Mouse (Mus musculus) mouse embryonic stem cell (cell line): Measurements from ENCODE around the gene Bcar3.

ENCODE experiments used
- in situ Hi-C, 2 experiments: fragments of 300-500 bp; cut with MboI; formaldehyde crosslinking; loops; 1 replicate in 1 of 2; 3 replicates in 1 of 2; pipeline ENCODE4 v1.14.3; 2019 to 2020; ENCODE audit warnings: low sequenced_read_pairs in 2 of 2, low pct_unique_long_range_greater_than_20kb in 1 of 2, mixed read lengths in 1 of 2; ENCODE audit not compliant: unreplicated experiment in 1 of 2

Bcar3 gene

DNA sequence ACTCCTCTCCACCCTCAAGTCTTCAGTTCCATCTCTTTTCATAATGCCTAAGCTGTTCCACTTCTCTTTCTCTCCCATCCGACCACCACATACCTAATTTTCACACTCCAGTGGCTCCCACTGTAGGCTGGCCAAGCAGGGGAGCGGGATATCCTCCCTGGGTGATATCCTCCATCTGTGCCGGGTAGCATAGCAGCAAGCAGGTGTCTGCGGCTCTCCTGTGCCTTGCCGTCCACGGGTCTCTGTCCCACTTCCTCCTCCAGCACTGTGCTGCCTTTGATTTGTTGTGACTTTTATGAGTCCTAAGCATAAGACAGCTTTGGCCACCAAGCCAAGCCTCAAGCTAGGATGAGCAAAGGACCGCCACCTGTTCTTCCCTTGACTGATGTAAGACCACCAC, 103.5 kb downstream of the Bcar3 start:
- in situ Hi-C loops, result no loop called here

DNA sequence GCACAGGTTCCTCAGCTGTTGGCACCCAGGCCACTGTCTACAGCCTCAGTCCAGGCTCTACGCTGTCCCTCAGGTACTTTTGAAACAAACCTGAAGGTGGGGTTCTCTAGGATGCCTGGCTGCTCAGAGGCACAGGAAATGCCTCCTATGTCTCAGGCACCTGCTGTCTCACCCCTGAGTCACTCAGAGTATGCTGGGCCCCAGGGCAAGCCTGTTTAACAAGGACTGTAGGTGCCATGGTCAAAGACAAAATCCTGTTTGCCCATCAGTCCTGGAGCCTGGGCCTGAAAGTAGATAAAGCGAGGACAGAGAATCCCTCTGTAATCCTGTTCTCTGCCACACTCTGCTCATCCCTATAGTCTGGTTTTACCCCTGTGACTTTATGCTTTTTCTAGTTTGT, 107.1 kb downstream of the Bcar3 start:
- in situ Hi-C loops, result no loop called here

GRCm38 (mm10) chr3:122402143-122402542, 108.2 kb downstream of the Bcar3 start:
- in situ Hi-C loops, result no loop called here

GRCm38 (mm10) chr3:122403860-122404557, 110.1 kb downstream of the Bcar3 start:
- in situ Hi-C loops, result no loop called here

DNA sequence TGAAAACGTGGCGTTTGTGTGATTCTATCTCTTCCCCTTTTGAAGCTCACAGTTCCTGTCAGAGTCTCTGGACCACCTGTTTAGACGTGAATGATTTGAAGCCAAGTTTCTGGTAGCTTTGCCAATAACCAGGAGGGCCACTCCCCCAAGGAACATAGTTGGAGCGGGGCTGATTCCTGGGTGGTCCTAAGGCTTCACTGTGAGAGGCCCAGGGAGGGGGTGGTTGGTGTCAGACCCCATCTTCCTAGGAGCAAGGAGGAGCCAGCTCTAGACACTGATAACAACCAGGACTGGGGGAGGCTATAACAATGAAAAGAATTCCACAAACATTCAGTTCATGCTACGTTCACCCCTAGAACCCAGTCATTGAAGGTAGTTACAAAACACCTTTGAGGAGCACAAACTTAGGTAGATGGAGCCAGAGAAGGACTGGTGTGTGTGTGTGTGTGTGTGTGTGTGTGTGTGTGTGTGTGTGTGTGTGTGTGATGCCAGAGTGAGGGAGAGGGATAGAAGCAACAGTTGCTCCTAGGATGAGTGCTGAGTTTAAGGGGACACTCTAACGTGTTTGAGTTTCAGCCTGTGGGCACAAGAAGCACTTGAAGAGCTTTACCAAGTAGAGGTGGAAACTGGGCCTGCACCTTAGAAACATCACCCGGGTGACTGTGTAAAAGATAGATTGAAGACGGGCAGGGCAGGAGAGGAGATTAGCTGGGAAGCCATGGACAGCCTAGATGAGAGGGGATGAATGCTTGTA, 111.4 kb downstream of the Bcar3 start:
- in situ Hi-C loops, result no loop called here

DNA sequence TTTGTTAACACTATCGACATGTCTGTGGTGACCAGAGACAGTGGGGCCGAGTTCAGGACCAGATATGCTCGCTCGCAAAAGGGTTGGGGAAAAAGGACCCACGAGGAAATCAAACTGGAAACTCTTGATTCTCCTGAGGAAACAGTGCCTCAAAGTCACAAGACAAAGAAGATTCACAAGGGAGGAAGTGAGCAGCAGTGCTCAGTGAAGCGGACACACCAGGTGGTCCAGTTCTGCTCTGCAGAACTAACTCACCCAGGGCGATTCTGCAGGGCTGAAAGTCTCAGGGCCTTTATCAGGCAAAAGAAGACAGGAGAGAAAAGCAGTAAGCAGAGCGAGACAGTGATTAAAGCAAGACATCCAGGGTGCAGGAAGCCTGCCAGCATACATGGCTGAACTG, 112.5 kb downstream of the Bcar3 start:
- in situ Hi-C loops, result no loop called here

DNA sequence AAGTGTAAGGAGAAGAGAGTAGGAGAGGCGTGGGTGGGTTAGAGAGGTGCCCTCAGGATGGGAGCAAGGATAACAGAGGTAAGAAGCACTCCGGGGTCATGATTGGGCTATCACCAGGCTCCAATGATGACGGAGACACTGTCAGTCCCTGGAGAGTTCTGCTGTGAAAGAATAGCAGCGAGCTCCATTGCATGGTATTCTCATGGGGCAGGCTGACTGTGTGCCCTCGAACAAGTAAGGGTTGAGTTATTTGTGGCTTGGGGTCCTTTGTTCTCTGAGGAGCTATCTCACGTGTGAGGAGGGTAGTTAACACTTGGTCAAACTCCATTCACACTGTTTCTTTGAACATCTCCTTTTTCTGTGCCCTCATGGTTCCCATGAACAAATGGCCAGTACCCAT, 113.8 kb downstream of the Bcar3 start:
- in situ Hi-C loops, result no loop called here

DNA sequence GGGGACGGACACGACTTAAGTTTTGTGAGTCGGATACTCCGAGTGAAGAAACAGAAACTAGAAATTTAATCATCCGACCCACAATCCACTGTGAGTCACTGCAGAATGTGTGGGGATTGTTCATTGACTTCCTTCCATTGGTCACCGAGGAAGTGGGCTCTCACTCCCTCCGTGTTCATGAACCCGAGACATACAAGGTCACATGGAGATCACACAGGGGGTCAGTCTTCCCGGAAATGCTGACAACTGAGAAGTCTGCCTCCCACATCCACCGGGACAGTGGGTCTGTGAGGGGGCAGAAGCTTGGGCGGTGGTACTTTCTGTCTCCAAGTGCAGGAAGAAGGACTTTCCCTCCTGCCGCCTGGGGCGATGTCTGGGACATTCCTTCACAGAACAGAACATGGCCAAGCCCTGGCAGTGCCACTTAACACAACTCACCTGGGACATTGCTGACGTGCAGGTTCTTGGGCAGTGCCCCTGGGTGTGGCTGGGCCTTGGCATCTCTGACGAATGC, 114.9 kb downstream of the Bcar3 start:
- in situ Hi-C loops, result no loop called here

- in situ Hi-C loops, result no loop called here
These were observed 117.7 kb downstream of the Bcar3 start for GRCm38 (mm10) chr3:122411590-122411989.

DNA sequence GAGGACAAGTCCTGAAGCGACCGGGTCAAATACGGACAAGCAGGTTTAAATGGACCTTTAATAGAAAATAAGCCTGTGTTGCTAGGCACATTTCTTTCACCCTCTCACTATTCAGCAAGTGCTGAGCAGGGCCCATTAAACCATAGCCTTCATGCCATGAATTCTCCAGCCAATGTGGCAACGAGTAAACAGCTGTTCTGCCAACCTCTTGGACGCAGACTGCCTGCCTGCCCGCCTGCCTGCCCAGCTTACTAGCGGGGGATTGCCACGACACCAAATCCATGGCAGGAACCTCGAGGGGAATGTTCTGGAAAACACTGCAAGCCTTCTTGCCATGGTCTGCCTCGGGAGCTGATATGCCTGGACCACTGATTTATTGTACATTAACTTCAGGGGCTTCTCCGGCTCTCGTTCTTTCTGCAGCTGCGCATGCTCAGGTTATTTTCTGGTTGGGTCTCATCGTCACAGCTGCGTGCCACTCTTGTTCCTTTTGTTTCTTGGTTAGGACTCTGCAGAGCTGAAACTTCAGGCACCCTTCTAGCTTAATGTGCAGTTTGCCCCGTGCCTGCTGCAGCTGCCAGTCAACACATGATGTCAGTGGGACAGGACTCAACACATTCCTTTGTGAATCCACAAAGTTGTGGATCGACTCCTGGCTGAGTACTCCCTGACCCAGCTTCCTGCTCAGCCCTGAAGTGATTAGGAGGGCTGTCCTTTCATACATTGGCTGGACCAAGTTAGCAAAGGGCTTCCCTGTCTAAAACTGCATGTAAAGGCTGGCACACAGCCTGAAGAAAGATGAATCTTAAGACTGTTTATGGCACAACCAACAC, 120.0 kb downstream of the Bcar3 start:
- in situ Hi-C loops, result no loop called here

GRCm38 (mm10) chr3:122414868-122415267, 120.9 kb downstream of the Bcar3 start:
- in situ Hi-C loops, result no loop called here

DNA sequence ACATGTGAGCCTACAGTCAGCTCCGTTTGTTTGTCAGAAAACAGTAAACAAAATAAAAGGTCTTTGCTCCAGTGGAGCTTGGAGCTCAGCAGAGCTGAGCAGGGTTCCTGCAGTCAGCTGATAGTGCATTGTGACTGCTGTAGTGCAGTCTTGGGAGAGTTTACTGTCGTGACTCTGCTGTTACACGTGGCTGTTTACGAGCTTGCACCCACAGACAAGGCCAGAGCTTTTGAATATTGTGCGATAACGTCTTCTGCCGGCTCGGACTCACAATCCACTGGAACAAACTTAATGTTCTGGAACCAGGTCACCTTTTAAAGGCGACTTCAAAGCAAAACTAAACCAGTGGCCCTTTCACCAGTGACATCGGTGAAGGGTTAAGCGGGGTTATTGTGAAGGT, 123.5 kb downstream of the Bcar3 start:
- in situ Hi-C loops, result no loop called here

DNA sequence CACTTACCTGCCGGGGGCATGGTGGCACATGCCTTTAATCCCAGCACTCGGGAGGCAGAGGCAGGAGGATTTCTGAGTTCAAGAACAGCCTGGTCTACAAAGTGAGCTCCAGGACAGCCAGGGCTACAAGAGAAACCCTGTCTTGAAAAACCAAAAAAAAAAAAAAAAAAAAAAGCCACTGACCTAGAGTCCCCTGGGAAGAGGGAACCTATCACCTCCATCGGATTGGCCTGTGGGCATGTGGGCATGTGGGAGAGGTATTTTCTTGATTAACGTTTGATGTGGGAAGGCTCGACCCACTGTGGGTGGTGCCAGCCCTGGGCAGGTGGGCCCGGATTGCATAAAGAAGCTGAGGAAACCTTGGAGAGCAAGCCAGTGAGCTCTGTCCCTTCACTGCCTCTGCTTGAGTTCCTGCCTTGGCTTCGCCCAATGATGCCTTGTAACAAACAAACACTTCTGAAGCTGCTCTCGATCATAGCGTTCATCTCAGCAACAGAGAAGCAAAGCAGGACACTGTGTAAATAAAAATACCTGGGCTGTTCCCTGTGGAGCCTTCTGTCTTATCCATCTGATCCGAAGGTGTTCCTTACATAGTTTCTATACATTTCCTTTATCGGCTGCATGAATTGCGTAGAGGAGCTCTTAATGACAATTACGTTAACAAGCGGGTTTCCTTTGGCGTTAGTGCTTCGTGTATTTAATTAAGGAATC, 124.8 kb downstream of the Bcar3 start:
- in situ Hi-C loops, result no loop called here

DNA sequence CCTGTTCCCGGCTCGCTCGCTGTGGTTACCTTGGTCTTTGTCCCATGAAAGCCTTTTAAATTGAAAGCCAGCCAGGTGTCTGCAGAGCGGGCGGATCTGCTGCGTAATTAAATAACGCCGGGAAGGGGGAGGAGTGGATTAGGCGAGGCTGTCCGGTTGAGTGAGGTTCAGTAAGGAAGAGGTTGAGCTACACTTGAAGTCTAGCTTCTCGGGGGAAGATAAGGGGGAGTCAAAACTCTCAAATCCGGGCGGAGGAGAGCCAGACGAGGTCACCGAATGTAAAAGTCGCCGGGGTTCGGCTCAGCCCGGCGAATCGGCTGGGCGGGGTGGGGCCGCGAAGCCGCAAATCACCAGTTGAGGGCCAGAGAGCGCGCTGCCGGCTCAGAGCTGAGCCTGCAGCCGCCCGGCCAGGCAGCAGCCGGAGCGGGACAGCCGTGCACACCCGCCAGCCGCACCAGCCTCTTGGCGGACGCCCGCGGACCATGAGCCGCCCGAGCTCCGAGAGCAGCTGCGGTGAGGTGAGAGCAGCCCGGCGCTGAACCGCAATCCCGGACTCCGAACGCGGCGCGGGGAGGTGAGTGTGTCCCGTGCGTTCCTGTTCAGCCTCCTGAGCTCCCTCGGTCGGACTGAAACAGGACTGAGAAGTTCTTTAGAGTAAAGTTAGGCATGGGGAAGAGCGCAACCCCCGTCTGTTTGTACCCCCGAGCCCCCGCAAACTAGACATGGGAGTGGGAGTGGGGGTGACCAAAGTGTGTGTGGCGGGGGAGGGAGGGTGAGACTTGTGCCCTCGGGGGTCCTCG, 125.9 kb downstream of the Bcar3 start:
- in situ Hi-C loops, result no loop called here

- in situ Hi-C loops, result no loop called here
These were observed 126.5 kb downstream of the Bcar3 start for GRCm38 (mm10) chr3:122420410-122420774.

- in situ Hi-C loops, result no loop called here
These were observed 127.2 kb downstream of the Bcar3 start for GRCm38 (mm10) chr3:122421042-122421702.

- in situ Hi-C loops, result no loop called here
These were observed 127.9 kb downstream of the Bcar3 start for GRCm38 (mm10) chr3:122421802-122422201.
